Mouse (Mus musculus): ENCODE data around the gene Vdac2. TPM values are rescaled to one million over a fixed set of nuclear protein-coding genes. Genes with fewer than 3 reads are reported as not detected.

Vdac2 gene
- 143 TPM for polyA plus RNA-seq (2017; shearing (Covaris generic))

DNA sequence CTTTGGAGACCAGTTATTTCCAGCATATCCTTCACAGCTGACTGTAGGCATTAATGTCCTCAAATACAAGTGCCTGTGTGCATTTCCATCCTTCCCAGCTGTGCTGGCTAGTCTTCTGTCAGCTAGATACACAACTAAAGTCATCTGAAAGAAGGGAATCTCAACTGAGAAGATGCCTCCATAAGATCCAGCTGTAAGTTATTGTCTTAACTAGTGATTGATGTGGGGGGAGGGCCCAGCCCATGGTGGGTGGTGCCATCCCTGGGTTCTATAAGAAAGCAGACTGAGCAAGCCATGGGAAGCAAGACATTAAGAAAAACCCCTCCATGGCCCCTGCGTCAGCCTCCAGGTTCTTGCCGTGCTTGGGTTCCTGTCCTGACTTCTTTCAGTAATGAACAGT lies at the start of gene Vdac2:
Gene Vdac2 (plus strand): TSS at position 301 of the 400 bp plus-strand sequence.

GRCm38 (mm10) chr14:21848166-21849154 lies 23.4 kb downstream of the Vdac2 start, which contains the start of gene Comtd1:
Gene Comtd1, minus strand, starts transcription at chr14:21848977.

Other genes with a start within 250 kb of the Vdac2 start
- gene Dupd1, start 110.7 kb upstream of the Vdac2 start, polyA plus RNA-seq (2017; shearing (Covaris generic)): not detected
- 51.3 TPM for gene Samd8, start 74.7 kb upstream of the Vdac2 start, polyA plus RNA-seq (2017; shearing (Covaris generic))
- not detected for gene Dusp13, start 74.1 kb upstream of the Vdac2 start, polyA plus RNA-seq (2017; shearing (Covaris generic))
- gene Comtd1, start 23.7 kb downstream of the Vdac2 start, polyA plus RNA-seq (2017; shearing (Covaris generic)): 11.4 TPM
- not detected for gene Zfp503, start 164.4 kb downstream of the Vdac2 start, polyA plus RNA-seq (2017; shearing (Covaris generic))
- not detected for gene Lrmda, start 194.5 kb downstream of the Vdac2 start, polyA plus RNA-seq (2017; shearing (Covaris generic))

Measured in naive thymus-derived CD4-positive, alpha-beta T cell, adult 5 months (primary cell).